Comparison of ENCODE assay signal across 28 mouse cellular contexts in genomic region chr7:118904530-118904929, GRCm38 (mm10). TPM values are rescaled to one million over a fixed set of nuclear protein-coding genes. Genes with fewer than 3 reads are reported as not detected.
DNase-seq lines count a peak whose midpoint lies in the region; ATAC-seq lines count a peak whose summit lies in the region.
"Had no signal": no experiment of that assay in that cellular context is flagged by ENCODE, and none has a peak within 500 bp of the region (broad histone marks: within the 10 kb centered on the region; RNA-seq: fewer than 3 reads in every experiment).

No protein-coding gene starts in this region.

- WGBS in heart, embryonic 12.5 days, result 83% methylated on average over 4 of the region's 4 CpGs
- WGBS in kidney, embryonic 14.5 days, result 95% methylated on average over 4 of the region's 4 CpGs

- no peak overlapping the region for H3K27ac ChIP-seq in heart, embryonic 12.5 days (ENCODE audit: poor library complexity, severe bottlenecking)
- no peak overlapping the region for H3K27ac ChIP-seq in kidney, embryonic 14.5 days (ENCODE audit: low read depth, low read length)
- H3K27ac ChIP-seq: heart, embryonic 15.5 days; hindbrain, embryonic 15.5 days had no signal

- DNase-seq in heart, adult 11 months, result peak; percentile 68
- peak; percentile 46 to 57 for DNase-seq in adrenal gland, adult 18-20 months (ENCODE audit: low spot score in 2 of 2)
- peak; percentile 66 for DNase-seq in adrenal gland, postnatal 10 days
- DNase-seq in adrenal gland, postnatal 36 days, result peak; percentile 80 to 83
- DNase-seq in frontal cortex, adult 2 months (ENCODE audit: extremely low spot score in 1 of 2, low spot score in 1 of 2), result no peak
- DNase-seq: B cell, adult 2 months; cerebellum, adult 11-12 months; cerebellum, adult 8-10 months; cerebellum, postnatal 10 days; cerebellum, postnatal 36 days; embryo, embryonic 11 days; forebrain, postnatal 0 days; gastrocnemius, postnatal 10 days; gastrocnemius, postnatal 36 days; heart, postnatal 10 days; heart, postnatal 36 days; kidney, adult 2 months had no signal

- no peak overlapping the region for H3K4me3 ChIP-seq in heart, embryonic 12.5 days
- no peak overlapping the region for H3K4me3 ChIP-seq in kidney, embryonic 14.5 days (ENCODE audit: low read length)
- H3K4me3 ChIP-seq: embryonic facial prominence, embryonic 15.5 days; heart, embryonic 15.5 days; hindbrain, embryonic 15.5 days had no signal

- no peaks in the 10 kb centered on the region for H3K36me3 ChIP-seq in heart, embryonic 12.5 days
- H3K36me3 ChIP-seq in kidney, embryonic 14.5 days (ENCODE audit: control insufficient read depth, insufficient read depth, low read length), result no peaks in the 10 kb centered on the region
- H3K36me3 ChIP-seq: embryonic facial prominence, embryonic 15.5 days; G1E; heart, embryonic 15.5 days; hindbrain, embryonic 15.5 days had no signal

- H3K9ac ChIP-seq in heart, embryonic 12.5 days, result no peak overlapping the region
- no peak overlapping the region for H3K9ac ChIP-seq in kidney, embryonic 14.5 days (ENCODE audit: low read depth, low read length)
- H3K9ac ChIP-seq: embryonic facial prominence, embryonic 15.5 days; forebrain, postnatal 0 days; heart, embryonic 15.5 days; hindbrain, embryonic 15.5 days had no signal

- no peaks in the 10 kb centered on the region for H3K27me3 ChIP-seq in heart, embryonic 12.5 days (replicated peaks)
- no peaks in the 10 kb centered on the region for H3K27me3 ChIP-seq in kidney, embryonic 14.5 days (ENCODE audit: control insufficient read depth, insufficient read depth, low read length)
- H3K27me3 ChIP-seq: CH12.LX; embryonic facial prominence, embryonic 15.5 days; heart, embryonic 15.5 days; hindbrain, embryonic 15.5 days; Patski had no signal

- ATAC-seq in heart, embryonic 12.5 days (ENCODE audit: insufficient number of reproducible peaks, low FRiP score), result no peak
- no peak for ATAC-seq in kidney, embryonic 14.5 days (ENCODE audit: low FRiP score, low TSS enrichment)
- ATAC-seq: forebrain, embryonic 14.5 days; forebrain, postnatal 0 days; intestine, postnatal 0 days; Patski had no signal

- peaks cover 24% of the 10 kb centered on the region for H3K4me1 ChIP-seq in heart, embryonic 12.5 days (replicated peaks)
- H3K4me1 ChIP-seq in kidney, embryonic 14.5 days (ENCODE audit: control insufficient read depth, insufficient read depth, low read length), result peaks cover 8% of the 10 kb centered on the region

- H3K4me2 ChIP-seq in heart, embryonic 12.5 days, result no peak overlapping the region
- H3K4me2 ChIP-seq in kidney, embryonic 14.5 days (replicated peaks; ENCODE audit: low read depth, low read length), result no peak overlapping the region
- H3K4me2 ChIP-seq: embryonic facial prominence, embryonic 15.5 days; heart, embryonic 11.5 days; heart, embryonic 15.5 days; hindbrain, embryonic 15.5 days had no signal

- H3K9me3 ChIP-seq in heart, embryonic 12.5 days (replicated peaks), result no peaks in the 10 kb centered on the region
- H3K9me3 ChIP-seq in kidney, embryonic 14.5 days (ENCODE audit: control insufficient read depth, low read length), result no peaks in the 10 kb centered on the region
- H3K9me3 ChIP-seq: embryonic facial prominence, embryonic 15.5 days; G1E; heart, embryonic 15.5 days; hindbrain, embryonic 15.5 days had no signal

RNA-seq across cellular contexts. Expression of gene Knop1, which starts 48.5 kb away (rescaled TPM):
- polyA plus RNA-seq in heart, embryonic 12.5 days (2016; fragmentation: Nextera tagmentation; extraction: Ambion mirVana), result 63.5 and 65.6 TPM in 2 replicates
- total RNA-seq in adrenal gland, adult 18-20 months (2021), result 10 to 100 TPM; 45.1 to 78.7 TPM
- 10 to 100 TPM; 50.7 to 54.5 TPM for total RNA-seq in adrenal gland, postnatal 10 days (2021)
- 10 to 100 TPM; 48.6 to 68.5 TPM for total RNA-seq in adrenal gland, postnatal 36 days (2021)
- 17.5 and 17.8 TPM in 2 replicates for polyA plus RNA-seq in frontal cortex, adult 2 months (2012; rRNA removed)
- 144 and 171 TPM in 2 replicates for polyA plus RNA-seq in kidney, embryonic 14.5 days (2014; fragmentation: Nextera tagmentation; extraction: Ambion mirVana)

RNA-seq across cellular contexts. Expression of gene Iqck, which starts 49.0 kb away (rescaled TPM):
- polyA plus RNA-seq in heart, embryonic 12.5 days (2016; fragmentation: Nextera tagmentation; extraction: Ambion mirVana), result 1.1 and 1.5 TPM in 2 replicates
- total RNA-seq in adrenal gland, adult 18-20 months (2021), result 10 to 100 TPM; 12.1 to 33.9 TPM
- total RNA-seq in adrenal gland, postnatal 10 days (2021), result 10 to 100 TPM in 1 of 2 experiments, 1 to 10 TPM in 1; 9.1 to 11.9 TPM
- total RNA-seq in adrenal gland, postnatal 36 days (2021), result 10 to 100 TPM; 18.4 to 20.5 TPM
- polyA plus RNA-seq in frontal cortex, adult 2 months (2012; rRNA removed), result 9.1 and 10.0 TPM in 2 replicates
- 3.0 and 4.2 TPM in 2 replicates for polyA plus RNA-seq in kidney, embryonic 14.5 days (2014; fragmentation: Nextera tagmentation; extraction: Ambion mirVana)

Comparison
In these comparisons a context has a peak if more than half of its experiments do, and no peak if none do; other contexts are left out.
1. DNase-seq: peak in heart, adult 11 months (single experiment), adrenal gland, adult 18-20 months (2 of 2), adrenal gland, postnatal 10 days (single experiment) and adrenal gland, postnatal 36 days (2 of 2); none in frontal cortex, adult 2 months (0 of 2).